Mouse (Mus musculus): ENCODE measurements around the gene Zc3h7b. TPM values are rescaled to one million over a fixed set of nuclear protein-coding genes. Genes with fewer than 3 reads are reported as not detected.

Gene Zc3h7b
- total RNA-seq, 4 experiments from 2014 or later, result 66.3 to 109 (median 89.1) TPM

Other genes starting within 250 kb of the Zc3h7b start
- gene Ep300, start 159.7 kb upstream of the Zc3h7b start, total RNA-seq (2022), result 100 to 1,000 TPM in 1 of 4 experiments, 10 to 100 TPM in 3; 62.2 to 107 (median 76.8) TPM
- gene L3mbtl2, start 81.2 kb upstream of the Zc3h7b start, total RNA-seq (2022), result 10 to 100 TPM; 23.0 to 28.4 (median 24.5) TPM
- 1 to 10 TPM; 2.2 to 5.7 (median 3.5) TPM for gene Chadl, start 47.8 kb upstream of the Zc3h7b start, total RNA-seq (2022)
- gene Rangap1, start 473 bp downstream of the Zc3h7b start, total RNA-seq (2022), result 10 to 100 TPM; 53.4 to 70.2 (median 60.6) TPM
- 100 to 1,000 TPM in 3 of 4 experiments, 10 to 100 TPM in 1; 93.1 to 190 (median 160) TPM for gene Tef, start 57.4 kb downstream of the Zc3h7b start, total RNA-seq (2022)
- gene Tob2, start 113.7 kb downstream of the Zc3h7b start, total RNA-seq (2022), result 10 to 100 TPM; 63.9 to 97.0 (median 69.1) TPM
- gene Phf5a, start 126.9 kb downstream of the Zc3h7b start, total RNA-seq (2022), result 10 to 100 TPM; 44.2 to 61.3 (median 51.4) TPM
- gene Aco2, start 127.3 kb downstream of the Zc3h7b start, total RNA-seq (2022), result 100 to 1,000 TPM; 297 to 630 (median 469) TPM
- gene Polr3h, start 181.2 kb downstream of the Zc3h7b start, total RNA-seq (2022), result 10 to 100 TPM; 27.5 to 39.2 (median 31.5) TPM
- 10 to 100 TPM in 2 of 4 experiments, 1 to 10 TPM in 2; 8.6 to 33.7 (median 19.6) TPM for gene Csdc2, start 191.7 kb downstream of the Zc3h7b start, total RNA-seq (2022)
- 100 to 1,000 TPM in 2 of 4 experiments, 10 to 100 TPM in 2; 71.1 to 132 (median 86.3) TPM for gene Pmm1, start 215.9 kb downstream of the Zc3h7b start, total RNA-seq (2022)
- gene 1700029P11Rik, start 235.5 kb downstream of the Zc3h7b start, total RNA-seq (2022), result not detected
- gene Xrcc6, start 242.8 kb downstream of the Zc3h7b start, total RNA-seq (2022), result 10 to 100 TPM; 64.2 to 93.2 (median 75.4) TPM

All from adrenal gland, adult 8-10 months (tissue).